Mouse (Mus musculus) adrenal gland (tissue): Measurements from ENCODE around the gene Aoc3.
"Not testable (repeated sequence)": the region's sequence is repeated elsewhere in the genome, so short reads cannot be mapped to it uniquely, and the experiment has no call there.

ENCODE experiments used
- intact Hi-C: fragments of 180-260 bp; cut with DNase I; formaldehyde crosslinking; loops from one replicate; pipeline ENCODE4 v1.15.1; 2025
- long read RNA-seq, 2 experiments: library from polyadenylated mRNA; unstranded; transcript quantifications; one replicate each; pipeline ENCODE4 v2.0.0; 2020; ENCODE audit warnings: borderline replicate concordance in 1 of 2; ENCODE audit not compliant: insufficient replicate concordance in 1 of 2

Aoc3 gene
- long read RNA-seq, experiment 1, full-length matches to known transcripts = 1 of 1 reads
- long read RNA-seq, experiment 1, partial matches to known transcripts = 0 of 1 reads
- long read RNA-seq, experiment 1, other reads (novel, unspliced or antisense) = 0 of 1 reads
- long read RNA-seq, experiment 2, partial matches to known transcripts = 0 of 1 reads
- long read RNA-seq, experiment 2, other reads (novel, unspliced or antisense) = 1 of 1 reads

- intact Hi-C loops = no loop called here
Measured at GRCm38 (mm10) chr11:101330371-101330924, at the start of gene Aoc3. Gene Aoc3, plus strand, starts transcription at chr11:101330605.

GRCm38 (mm10) chr11:101280837-101281236, 49.6 kb upstream of the Aoc3 start:
- intact Hi-C loops = no loop called here

GRCm38 (mm10) chr11:101282896-101283295, 47.5 kb upstream of the Aoc3 start:
- intact Hi-C loops = no loop called here

GRCm38 (mm10) chr11:101283805-101284204, 46.6 kb upstream of the Aoc3 start:
- intact Hi-C loops = no loop called here

GRCm38 (mm10) chr11:101287306-101287705, 43.1 kb upstream of the Aoc3 start:
- intact Hi-C loops = no loop called here

- intact Hi-C loops = no loop called here
Measured at GRCm38 (mm10) chr11:101291231-101291630, 39.2 kb upstream of the Aoc3 start.

DNA sequence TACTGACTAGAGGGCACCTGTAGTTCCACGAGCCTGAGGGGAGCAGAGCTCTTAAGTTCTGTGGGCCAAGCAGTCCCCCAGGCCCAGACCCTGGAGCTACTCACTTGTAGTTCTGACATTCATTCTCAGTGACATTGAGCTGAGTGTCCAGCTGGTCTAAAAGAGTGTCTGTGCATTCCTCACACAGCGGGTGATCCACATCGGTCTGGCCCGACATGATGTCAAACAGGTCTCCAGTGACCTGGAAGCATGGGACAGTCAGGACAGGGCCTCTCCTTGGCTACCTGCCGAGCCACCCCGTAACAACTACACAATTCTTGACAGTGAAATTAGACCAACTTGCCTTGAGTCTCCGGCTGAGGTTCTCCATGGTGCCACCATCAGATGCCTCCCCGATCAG, 35.2 kb upstream of the Aoc3 start:
- intact Hi-C loops = loop anchor here (5.0 kb wide), 1 partner anchor 33 kb away; the partner anchor contains the start of gene Wnk4

- intact Hi-C loops = no loop called here
Measured at GRCm38 (mm10) chr11:101300881-101301280, 29.5 kb upstream of the Aoc3 start.

GRCm38 (mm10) chr11:101301299-101302003, 29.0 kb upstream of the Aoc3 start:
- intact Hi-C loops = loop anchor here (2.0 kb wide), 1 partner anchor 89 kb away; no protein-coding TSS in a partner anchor

GRCm38 (mm10) chr11:101302004-101302798, 28.2 kb upstream of the Aoc3 start, which contains the start of gene Becn1:
Gene Becn1, minus strand, starts transcription at chr11:101302286.
- intact Hi-C loops = loop anchor here (2.0 kb wide), 1 partner anchor 89 kb away; no protein-coding TSS in a partner anchor

- intact Hi-C loops = no loop called here
Measured at GRCm38 (mm10) chr11:101307744-101308143, 22.7 kb upstream of the Aoc3 start.

- intact Hi-C loops = no loop called here
Measured at GRCm38 (mm10) chr11:101311083-101311482, 19.3 kb upstream of the Aoc3 start.

DNA sequence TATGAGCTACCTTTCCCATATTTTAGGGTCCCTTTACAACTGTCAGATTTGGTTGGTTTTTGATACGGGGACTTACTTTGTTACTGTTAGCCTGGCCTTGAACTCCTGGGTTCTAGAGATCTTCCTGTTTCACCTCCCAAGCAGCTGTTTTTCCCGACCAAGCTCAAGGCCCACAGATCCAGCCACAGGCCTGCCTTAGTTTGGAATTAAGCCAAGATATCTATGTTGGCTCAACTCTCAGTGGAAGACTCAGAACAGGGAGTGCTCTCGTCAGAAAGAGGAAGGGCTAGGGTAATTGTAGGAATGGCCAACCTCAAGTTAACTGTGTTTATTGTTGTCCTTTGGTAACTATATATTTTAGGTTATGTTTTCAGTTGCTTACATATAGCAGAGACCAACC, 18.3 kb upstream of the Aoc3 start:
- intact Hi-C loops = no loop called here

DNA sequence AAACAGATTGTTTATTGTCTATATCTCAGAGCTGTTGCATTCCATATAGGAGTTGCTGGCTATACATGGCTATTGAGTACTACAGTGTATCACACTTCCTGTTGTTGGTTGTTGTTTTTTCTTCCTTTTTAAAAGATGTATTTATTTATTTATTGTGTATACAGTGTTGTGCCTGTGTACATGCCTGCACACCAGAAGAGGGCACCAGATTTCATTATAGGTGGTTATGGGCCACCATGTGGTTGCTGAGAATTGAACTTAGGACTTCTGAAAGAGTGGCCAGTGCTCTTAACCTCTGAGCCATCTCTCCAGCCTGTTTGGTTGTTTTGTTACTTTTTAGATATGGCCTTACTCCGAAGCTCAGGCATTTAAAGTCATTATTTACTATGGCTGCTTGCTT, 15.8 kb upstream of the Aoc3 start:
- intact Hi-C loops = no loop called here

DNA sequence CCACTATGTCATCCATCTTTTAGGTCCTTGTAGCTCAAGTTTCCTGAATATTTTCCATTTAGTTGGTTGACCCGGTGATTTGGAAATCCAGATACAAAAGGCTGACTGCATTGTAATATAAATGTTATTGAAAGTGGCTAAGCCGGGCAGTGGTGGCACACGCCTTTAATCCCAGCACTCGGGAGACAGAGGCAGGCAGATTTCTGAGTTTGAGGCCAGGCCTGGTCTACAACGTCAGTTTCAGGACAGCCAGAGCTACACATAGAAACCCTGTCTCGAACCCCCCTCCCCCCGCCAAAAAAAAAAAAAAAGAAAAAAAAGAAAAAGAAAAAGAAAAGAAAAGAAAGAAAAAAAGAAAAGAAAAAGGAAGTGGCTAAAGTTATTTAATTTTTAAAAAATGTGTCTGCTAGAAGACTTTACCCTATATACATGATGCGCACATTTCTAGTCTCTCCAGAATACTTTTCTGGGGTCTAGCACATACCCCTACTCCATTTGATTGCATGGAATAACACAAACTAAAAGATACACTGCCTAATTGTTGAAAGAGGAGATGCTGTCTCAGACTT, 15.2 kb upstream of the Aoc3 start:
- intact Hi-C loops = no loop called here

DNA sequence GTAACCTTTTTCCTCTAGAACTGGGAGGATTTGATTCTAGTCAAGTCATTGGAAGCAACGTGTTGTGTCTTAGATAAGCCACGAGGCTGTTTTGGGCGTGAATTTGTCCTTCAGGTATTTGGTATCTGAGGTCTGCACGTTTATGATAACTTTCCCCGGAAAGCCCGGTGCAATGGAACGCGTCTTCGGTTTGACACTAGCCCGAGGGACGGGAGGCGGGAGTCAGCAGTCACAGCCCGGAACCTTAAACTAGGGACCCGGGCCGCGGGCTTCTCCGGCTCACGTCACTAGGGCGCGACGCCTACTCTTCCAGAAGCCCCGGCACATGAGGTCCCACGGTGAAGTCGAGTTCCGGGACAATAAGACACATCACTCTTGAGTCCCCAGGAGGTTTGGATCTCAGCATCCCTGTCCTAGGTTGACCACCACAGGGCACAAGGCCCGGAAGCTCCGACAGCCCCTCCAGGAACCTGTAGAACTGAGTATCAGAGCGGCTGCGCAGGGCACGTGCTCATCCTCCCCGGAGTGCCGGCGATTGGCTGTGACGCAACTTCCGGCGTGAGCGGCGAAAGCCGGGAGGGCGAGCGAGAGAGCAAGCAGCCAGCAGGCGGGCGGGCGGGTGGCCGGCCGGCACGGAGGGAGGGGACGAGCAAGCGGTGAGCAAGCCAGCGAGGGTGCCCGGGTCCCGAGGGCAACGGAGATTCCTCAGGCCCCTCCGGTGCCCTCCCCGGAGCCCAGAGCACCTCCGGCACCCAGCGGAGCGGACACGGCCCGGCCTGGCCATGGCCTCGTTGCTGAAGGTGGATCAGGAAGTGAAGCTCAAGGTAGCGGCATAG, 14.5 kb upstream of the Aoc3 start, which contains the start of gene Psme3:
Gene Psme3, plus strand, starts transcription at position 549 of the 836 bp plus-strand sequence.
- intact Hi-C loops = no loop called here

- intact Hi-C loops = no loop called here
Measured at GRCm38 (mm10) chr11:101316501-101316917, 13.9 kb upstream of the Aoc3 start.

- intact Hi-C loops = loop anchor here (1.0 kb wide), 1 partner anchor 72 kb away; no protein-coding TSS in a partner anchor
Measured at GRCm38 (mm10) chr11:101323609-101324008, 6.8 kb upstream of the Aoc3 start.

DNA sequence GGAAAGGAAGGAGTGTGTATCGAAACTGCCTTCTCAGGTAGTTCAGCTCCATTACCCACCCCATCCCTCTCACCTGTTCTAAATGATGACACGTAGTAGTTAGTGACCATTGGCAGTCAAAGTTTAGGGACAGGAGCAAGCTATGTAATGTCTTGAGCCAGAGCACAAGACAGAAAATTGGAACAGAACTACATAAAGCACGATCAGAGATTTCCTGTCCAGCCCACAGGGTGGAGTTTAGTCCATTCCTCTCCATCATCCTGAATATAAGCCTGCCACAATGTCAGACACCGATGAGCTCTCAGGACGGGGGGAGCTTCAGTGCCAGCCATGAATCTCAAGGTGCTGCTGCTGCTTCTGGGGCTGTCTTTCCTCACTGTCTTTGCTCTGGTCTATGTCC, 5.6 kb upstream of the Aoc3 start, which contains the start of gene Aoc2:
Gene Aoc2, plus strand, starts transcription at position 301 of the 400 bp plus-strand sequence.
- intact Hi-C loops = no loop called here

- intact Hi-C loops = not testable (repeated sequence)
Measured at GRCm38 (mm10) chr11:101325201-101325600, 5.2 kb upstream of the Aoc3 start.
